Comparison of ENCODE assay signal across 8 mouse cellular contexts in genomic region chrX:155262235-155262914, GRCm38 (mm10). TPM values are rescaled to one million over a fixed set of nuclear protein-coding genes. Genes with fewer than 3 reads are reported as not detected.
DNase-seq lines count a peak whose midpoint lies in the region; ATAC-seq lines count a peak whose summit lies in the region.

Gene Acot9, plus strand, starts transcription at chrX:155262443.

- H3K4me1 ChIP-seq in intestine, embryonic 14.5 days (replicated peaks; ENCODE audit: control insufficient read depth, insufficient read depth, low read length): no peaks in the 10 kb centered on the region

- H3K9me3 ChIP-seq in intestine, embryonic 14.5 days (ENCODE audit: control insufficient read depth, low read length): no peaks in the 10 kb centered on the region

- intact Hi-C loops in left cerebral cortex, postnatal 14 days (cut with DNase I): loop anchor here (5.0 kb wide), 1 partner anchor 45 kb away; the partner anchor contains the start of gene Sat1

- no peaks in the 10 kb centered on the region for H3K36me3 ChIP-seq in intestine, embryonic 14.5 days (ENCODE audit: control insufficient read depth, insufficient read depth, low read length)

- peak within 1 kb of the TSS; percentile 56 for H3K9ac ChIP-seq in intestine, embryonic 14.5 days (ENCODE audit: low read length)

- 19% methylated on average over 37 of the region's 37 CpGs for WGBS in intestine, embryonic 14.5 days

- peak within 1 kb of the TSS; percentile 50 for H3K4me3 ChIP-seq in intestine, embryonic 14.5 days (ENCODE audit: low read depth, low read length)

- H3K27ac ChIP-seq in intestine, embryonic 14.5 days (ENCODE audit: low read depth): peak within 1 kb of the TSS; percentile 33; the same call in 1 of the 2 replicates

- ATAC-seq in intestine, embryonic 14.5 days (replicated peaks; ENCODE audit: low FRiP score, low TSS enrichment, low read depth): peak; percentile 99

- peak within 1 kb of the TSS; percentile 46 for H3K4me2 ChIP-seq in intestine, embryonic 14.5 days (ENCODE audit: low read length)

- no peaks in the 10 kb centered on the region for H3K27me3 ChIP-seq in intestine, embryonic 14.5 days (replicated peaks; ENCODE audit: control insufficient read depth, insufficient read depth, low read length)

- DNase-seq in adrenal gland, adult 18-20 months (ENCODE audit: low spot score in 2 of 2): peak; percentile 78 to 79
- peak; percentile 88 for DNase-seq in embryo, embryonic 11 days
- peak; percentile 87 for DNase-seq in gastrocnemius, postnatal 25 days
- peak; percentile 81 for DNase-seq in intestine, embryonic 14.5 days (ENCODE audit: low spot score)
- DNase-seq in left cerebral cortex, postnatal 14 days (ENCODE audit: low spot score in 2 of 2): peak; percentile 84 to 86
- peak; percentile 86 for DNase-seq in mesoderm, embryonic 11.5 days (ENCODE audit: low read depth, low spot score)
- DNase-seq in right cerebral cortex, postnatal 36 days (ENCODE audit: low spot score in 2 of 2): peak; percentile 85 to 87
- DNase-seq in yolk sac, embryonic 10.5 days (ENCODE audit: low spot score): peak; percentile 79

RNA-seq across cellular contexts. Expression of gene Acot9, which starts in this region (rescaled TPM):
- total RNA-seq in adrenal gland, adult 18-20 months (2021): 10 to 100 TPM; 48.4 to 49.1 TPM
- 10 to 100 TPM; 23.1 to 27.8 TPM for total RNA-seq in gastrocnemius, postnatal 25 days (2021)
- polyA plus RNA-seq in intestine, embryonic 14.5 days (2014; fragmentation: Nextera tagmentation; extraction: Ambion mirVana): 30.7 and 33.7 TPM in 2 replicates
- 10 to 100 TPM; 23.4 to 24.4 TPM for total RNA-seq in left cerebral cortex, postnatal 14 days (2021)

Comparison
In these comparisons a context has a peak if more than half of its experiments do, and no peak if none do; other contexts are left out.
1. Peak in every context shown above with its lines: DNase-seq, ATAC-seq, H3K4me3 ChIP-seq and H3K27ac ChIP-seq.